Mouse (Mus musculus) kidney, postnatal 10 days (tissue): ENCODE measurements around the gene Rrbp1.

Source experiments
- DNase-seq: peaks from one replicate; pipeline ENCODE4 v3.0.0; 2021; ENCODE audit warnings: mixed read lengths

Rrbp1 gene

GRCm38 (mm10) chr2:144011080-144011551 is at the start of gene Rrbp1:
Gene Rrbp1, minus strand, starts transcription at chr2:144011263.
- DNase-seq = peak; percentile 99

- no peak for DNase-seq
Measured at GRCm38 (mm10) chr2:144057735-144058134, 46.7 kb upstream of the Rrbp1 start.

- DNase-seq = peak; percentile 31
Measured at GRCm38 (mm10) chr2:144052410-144053065, 41.5 kb upstream of the Rrbp1 start.

- DNase-seq = no peak
Measured at GRCm38 (mm10) chr2:144050861-144051260, 39.8 kb upstream of the Rrbp1 start.

GRCm38 (mm10) chr2:144050146-144050680 is 39.1 kb upstream of the Rrbp1 start:
- DNase-seq = no peak

GRCm38 (mm10) chr2:144046916-144047315 is 35.9 kb upstream of the Rrbp1 start:
- DNase-seq = peak; percentile 9

GRCm38 (mm10) chr2:144045756-144046560 is 34.9 kb upstream of the Rrbp1 start:
- no peak for DNase-seq

- DNase-seq = no peak
Measured at GRCm38 (mm10) chr2:144044726-144045125, 33.7 kb upstream of the Rrbp1 start.

GRCm38 (mm10) chr2:144032664-144033063 is 21.6 kb upstream of the Rrbp1 start, which contains the start of gene Banf2:
Gene Banf2, plus strand, starts transcription at chr2:144033059.
- no peak for DNase-seq

GRCm38 (mm10) chr2:144030791-144031190 is 19.7 kb upstream of the Rrbp1 start:
- DNase-seq = no peak

- no peak for DNase-seq
Measured at GRCm38 (mm10) chr2:144026456-144026855, 15.4 kb upstream of the Rrbp1 start.

GRCm38 (mm10) chr2:144025361-144025760 is 14.3 kb upstream of the Rrbp1 start:
- DNase-seq = no peak

- no peak for DNase-seq
Measured at GRCm38 (mm10) chr2:144022441-144022840, 11.4 kb upstream of the Rrbp1 start.

- no peak for DNase-seq
Measured at GRCm38 (mm10) chr2:144019971-144020370, 8.9 kb upstream of the Rrbp1 start.

- DNase-seq = no peak
Measured at GRCm38 (mm10) chr2:144015861-144016260, 4.8 kb upstream of the Rrbp1 start.

- no peak for DNase-seq
Measured at GRCm38 (mm10) chr2:144014481-144014880, 3.4 kb upstream of the Rrbp1 start.

GRCm38 (mm10) chr2:144014051-144014450 is 3.0 kb upstream of the Rrbp1 start:
- no peak for DNase-seq

GRCm38 (mm10) chr2:144010282-144011044 is 600 bp downstream of the Rrbp1 start:
- peak; percentile 91 for DNase-seq

GRCm38 (mm10) chr2:144009551-144010281 is 1.3 kb downstream of the Rrbp1 start:
- peak; percentile 72 for DNase-seq

GRCm38 (mm10) chr2:144009081-144009480 is 2.0 kb downstream of the Rrbp1 start:
- DNase-seq = no peak

- DNase-seq = no peak
Measured at GRCm38 (mm10) chr2:144007211-144007610, 3.9 kb downstream of the Rrbp1 start.

- no peak for DNase-seq
Measured at GRCm38 (mm10) chr2:144006686-144007085, 4.4 kb downstream of the Rrbp1 start.
